Mouse (Mus musculus) kidney, embryonic 15.5 days (tissue): ENCODE data around the gene Tubb5. TPM values are rescaled to one million over a fixed set of nuclear protein-coding genes. Genes with fewer than 3 reads are reported as not detected.

Experiments used
- ATAC-seq: fragments of 200-750 bp; cut with Nextera tagmentation; replicated peaks from 2 replicates; pipeline ENCODE4 v1.8.0; 2017; ENCODE audit warnings: moderate TSS enrichment; ENCODE audit not compliant: low FRiP score
- H3K27ac ChIP-seq: fragments of 300-500 bp; sonication (generic); 2 replicates; pipeline ENCODE4 v1.5.1; 2015; ENCODE audit warnings: mild to moderate bottlenecking, inconsistent platforms
- H3K27me3 ChIP-seq: fragments of 300-500 bp; sonication (generic); 2 replicates; pipeline ENCODE4 v1.6.1; 2015; ENCODE audit warnings: inconsistent platforms
- H3K36me3 ChIP-seq: fragments of 300-500 bp; sonication (generic); 2 replicates; pipeline ENCODE4 v1.6.1; 2015; ENCODE audit warnings: inconsistent platforms
- H3K4me1 ChIP-seq: fragments of 300-500 bp; sonication (generic); 2 replicates; pipeline ENCODE4 v1.6.1; 2015; ENCODE audit warnings: inconsistent platforms
- H3K4me2 ChIP-seq: fragments of 300-500 bp; sonication (generic); 2 replicates; pipeline ENCODE4 v1.6.1; 2015; ENCODE audit warnings: moderate library complexity, mild to moderate bottlenecking, inconsistent platforms
- H3K4me3 ChIP-seq: fragments of 300-500 bp; sonication (generic); replicated peaks from 2 replicates; pipeline ENCODE4 v1.5.1; 2015; ENCODE audit warnings: mild to moderate bottlenecking, inconsistent platforms
- H3K9ac ChIP-seq: fragments of 300-500 bp; sonication (generic); 2 replicates; pipeline ENCODE4 v1.6.1; 2015; ENCODE audit warnings: mild to moderate bottlenecking, inconsistent platforms
- H3K9me3 ChIP-seq: fragments of 300-500 bp; sonication (generic); replicated peaks from 2 replicates; pipeline ENCODE4 v1.6.1; 2016; ENCODE audit warnings: inconsistent platforms
- WGBS: fragments of 180-500 bp; shearing (Covaris S2); methylation state at CpG from one replicate; pipeline ENCODE4 v1.1.7; 2015; ENCODE audit warnings: mixed read lengths; 5-methylcytosine and 5-hydroxymethylcytosine counted together
- polyA plus RNA-seq: library from polyadenylated mRNA; unstranded; fragments of >200 nt; fragmentation: Nextera tagmentation; extraction: Ambion mirVana; gene quantifications from 2 replicates; pipeline ENCODE4 v1.2.1, GENCODE M21; 2015

Tubb5 gene
- polyA plus RNA-seq, 1 experiment from 2014 or later = 997 TPM

- WGBS = 65% methylated on average over 26 of the region's 26 CpGs
- Histone ChIP-seq H3K27ac (peak overlapping the region; percentile 98; the same call in 1 of the 2 replicates), H3K4me1 (peaks cover 48% of the 10 kb centered on the region), H3K4me2 (peak overlapping the region; percentile 62), H3K36me3 (peaks cover 64% of the 10 kb centered on the region), H3K9ac (peak overlapping the region; percentile 86; the same call in 1 of the 2 replicates), H3K4me3 (peak overlapping the region; percentile 82), H3K27me3 (no peaks in the 10 kb centered on the region), H3K9me3 (no peaks in the 10 kb centered on the region)
- no peak for ATAC-seq
Measured at GRCm38 (mm10) chr17:35834696-35835422, 3.2 kb downstream of the Tubb5 start.

DNA sequence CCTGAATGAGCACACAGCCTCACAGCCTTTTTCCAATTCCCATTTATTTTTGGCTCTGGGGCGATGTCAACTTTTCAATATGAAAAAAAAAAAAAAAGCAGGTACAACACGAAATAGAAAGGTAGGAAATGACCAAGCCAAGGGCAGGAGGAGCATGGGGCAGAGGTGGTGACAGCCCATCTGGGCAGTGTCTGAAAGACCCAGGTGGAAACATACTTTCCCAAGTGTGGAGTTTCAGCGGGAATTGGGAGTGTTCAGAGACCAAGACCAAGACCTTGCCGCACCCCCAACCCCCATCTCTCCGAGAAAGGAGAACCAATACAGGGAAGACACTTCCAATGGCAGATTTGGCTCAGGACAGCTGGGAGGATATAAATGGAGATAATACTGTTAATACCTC is 4.2 kb downstream of the Tubb5 start:
- Histone ChIP-seq H3K36me3 (peaks cover 66% of the 10 kb centered on the region), H3K9ac (0 out of 2 replicates have a peak overlapping the region, but pooled peaks have one; percentile 2), H3K9me3 (no peaks in the 10 kb centered on the region), H3K4me3 (peak overlapping the region; percentile 82), H3K4me2 (peak overlapping the region; percentile 62), H3K27me3 (no peaks in the 10 kb centered on the region), H3K27ac (0 out of 2 replicates have a peak overlapping the region, but pooled peaks have one; percentile 27), H3K4me1 (peaks cover 43% of the 10 kb centered on the region)
- 59% methylated on average over 5 of the region's 5 CpGs for WGBS
- ATAC-seq = no peak

GRCm38 (mm10) chr17:35833239-35833751 is 4.8 kb downstream of the Tubb5 start:
- no peak for ATAC-seq
- H3K36me3 ChIP-seq = peaks cover 70% of the 10 kb centered on the region
- peaks cover 43% of the 10 kb centered on the region for H3K4me1 ChIP-seq
- H3K27me3 ChIP-seq = no peaks in the 10 kb centered on the region
- H3K4me2 ChIP-seq = no peak overlapping the region
- no peaks in the 10 kb centered on the region for H3K9me3 ChIP-seq
- H3K27ac ChIP-seq = 0 out of 2 replicates have a peak overlapping the region, but pooled peaks have one; percentile 27
- no peak overlapping the region; the same call in 1 of the 2 replicates for H3K4me3 ChIP-seq
- WGBS = 30% methylated on average over 5 of the region's 5 CpGs
- no peak overlapping the region for H3K9ac ChIP-seq

DNA sequence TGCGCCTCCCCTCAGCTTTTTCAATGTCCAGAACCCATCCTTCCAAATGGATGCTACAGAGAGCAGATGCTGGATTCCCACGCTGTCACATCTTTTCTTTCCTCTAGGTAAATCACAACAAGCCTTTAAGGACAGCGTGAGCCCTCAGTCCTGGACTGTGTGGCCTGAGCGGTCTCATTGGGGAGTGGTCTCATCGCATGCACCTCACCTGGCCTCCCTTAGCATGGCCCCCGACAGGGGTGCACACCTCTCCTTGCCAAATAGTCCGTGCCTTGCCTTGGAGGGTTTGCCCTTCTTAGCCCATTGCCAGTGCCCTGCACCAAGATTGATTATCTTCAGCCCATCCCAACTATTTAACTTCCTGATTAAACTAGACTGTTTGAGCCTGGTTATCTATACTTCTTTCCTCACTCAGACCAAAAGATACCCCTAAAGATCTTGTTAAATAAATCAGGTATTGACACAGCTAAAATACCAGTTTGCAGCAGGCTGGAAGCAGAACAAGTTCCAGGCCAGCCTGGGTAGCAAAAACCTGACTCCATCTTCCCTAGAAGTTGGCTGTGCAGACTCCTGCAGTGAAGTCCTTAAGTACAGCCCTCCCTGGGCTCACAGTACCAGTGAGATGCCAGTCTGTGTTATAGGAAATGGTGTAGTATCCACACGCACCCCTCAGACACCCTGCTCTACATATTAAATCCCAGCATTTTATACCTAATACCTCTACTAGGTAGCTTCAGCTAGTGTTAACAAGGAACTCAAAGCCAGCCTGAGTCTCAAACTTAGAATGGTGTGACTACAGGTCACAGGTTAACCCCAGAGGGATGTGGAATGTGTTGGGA is 5.5 kb downstream of the Tubb5 start:
- Histone ChIP-seq H3K27me3 (no peaks in the 10 kb centered on the region), H3K9me3 (no peaks in the 10 kb centered on the region), H3K4me2 (no peak overlapping the region), H3K36me3 (peaks cover 76% of the 10 kb centered on the region), H3K9ac (no peak overlapping the region), H3K27ac (no peak overlapping the region), H3K4me1 (peaks cover 43% of the 10 kb centered on the region), H3K4me3 (no peak overlapping the region)
- WGBS = 59% methylated on average over 8 of the region's 8 CpGs
- no peak for ATAC-seq

DNA sequence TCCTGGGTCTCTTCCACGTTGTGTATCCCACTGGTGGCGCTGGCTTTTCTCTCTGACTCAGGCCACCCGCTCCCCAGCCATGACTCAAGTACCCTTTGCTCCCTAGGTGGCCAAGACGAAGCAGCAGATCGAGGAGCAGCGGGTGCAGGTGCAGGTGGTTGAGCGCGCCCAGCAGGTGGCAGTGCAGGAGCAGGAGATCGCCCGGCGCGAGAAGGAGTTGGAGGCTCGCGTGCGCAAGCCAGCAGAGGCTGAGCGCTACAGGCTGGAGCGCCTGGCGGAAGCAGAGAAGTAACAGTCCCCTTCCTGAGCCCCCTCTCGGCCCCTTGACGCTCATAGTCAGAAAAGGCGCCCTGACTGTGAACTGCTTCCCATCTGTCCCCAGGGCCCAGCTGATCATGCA is 8.4 kb downstream of the Tubb5 start:
- Histone ChIP-seq H3K4me2 (peak overlapping the region; percentile 45), H3K4me3 (peak overlapping the region; percentile 12)

GRCm38 (mm10) chr17:35825109-35825850 is 12.8 kb downstream of the Tubb5 start:
- no peak overlapping the region for H3K4me2 ChIP-seq
- H3K27me3 ChIP-seq = no peaks in the 10 kb centered on the region
- peaks cover 39% of the 10 kb centered on the region for H3K36me3 ChIP-seq
- no peak for ATAC-seq
- no peak overlapping the region for H3K9ac ChIP-seq
- H3K4me1 ChIP-seq = peaks cover 47% of the 10 kb centered on the region
- WGBS = 93% methylated on average over 13 of the region's 13 CpGs
- no peak overlapping the region for H3K4me3 ChIP-seq
- H3K9me3 ChIP-seq = no peaks in the 10 kb centered on the region
- no peak overlapping the region for H3K27ac ChIP-seq

More for the DNA sequence above, 8.4 kb downstream of the Tubb5 start:
- Histone ChIP-seq H3K36me3 (peaks cover 83% of the 10 kb centered on the region), H3K9me3 (no peaks in the 10 kb centered on the region), H3K9ac (peak overlapping the region; percentile 26; the same call in 1 of the 2 replicates), H3K4me1 (peaks cover 30% of the 10 kb centered on the region), H3K27me3 (no peaks in the 10 kb centered on the region), H3K27ac (peak overlapping the region; percentile 68)
- peak; percentile 82 for ATAC-seq
- 2% methylated on average over 21 of the region's 21 CpGs for WGBS

DNA sequence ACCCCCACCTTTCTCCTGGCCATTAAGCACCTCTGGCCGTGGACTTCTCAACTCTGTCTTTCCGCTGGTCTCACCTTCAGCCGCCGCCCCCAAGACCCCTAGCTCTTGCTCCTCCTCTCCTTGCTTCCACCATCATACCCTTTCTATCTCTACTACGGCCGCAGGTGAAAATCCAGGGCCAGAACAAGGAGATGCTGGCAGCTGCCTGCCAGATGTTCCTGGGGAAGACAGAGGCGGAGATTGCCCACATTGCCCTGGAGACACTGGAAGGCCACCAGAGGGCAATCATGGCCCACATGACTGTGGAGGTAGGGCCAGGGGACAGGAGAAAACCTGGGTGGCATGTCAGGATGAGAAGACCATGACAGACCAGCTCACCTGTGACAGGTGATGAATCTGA is 13.7 kb downstream of the Tubb5 start:
- H3K4me2 ChIP-seq = peak overlapping the region; percentile 96
- no peaks in the 10 kb centered on the region for H3K9me3 ChIP-seq
- H3K9ac ChIP-seq = no peak overlapping the region
- H3K4me1 ChIP-seq = peaks cover 38% of the 10 kb centered on the region
- H3K27me3 ChIP-seq = peaks cover 6% of the 10 kb centered on the region; the same call in 1 of the 2 replicates
- no peak for ATAC-seq
- WGBS = 62% methylated on average over 7 of the region's 7 CpGs
- peaks cover 39% of the 10 kb centered on the region for H3K36me3 ChIP-seq
- H3K4me3 ChIP-seq = peak overlapping the region; percentile 81
- H3K27ac ChIP-seq = no peak overlapping the region

DNA sequence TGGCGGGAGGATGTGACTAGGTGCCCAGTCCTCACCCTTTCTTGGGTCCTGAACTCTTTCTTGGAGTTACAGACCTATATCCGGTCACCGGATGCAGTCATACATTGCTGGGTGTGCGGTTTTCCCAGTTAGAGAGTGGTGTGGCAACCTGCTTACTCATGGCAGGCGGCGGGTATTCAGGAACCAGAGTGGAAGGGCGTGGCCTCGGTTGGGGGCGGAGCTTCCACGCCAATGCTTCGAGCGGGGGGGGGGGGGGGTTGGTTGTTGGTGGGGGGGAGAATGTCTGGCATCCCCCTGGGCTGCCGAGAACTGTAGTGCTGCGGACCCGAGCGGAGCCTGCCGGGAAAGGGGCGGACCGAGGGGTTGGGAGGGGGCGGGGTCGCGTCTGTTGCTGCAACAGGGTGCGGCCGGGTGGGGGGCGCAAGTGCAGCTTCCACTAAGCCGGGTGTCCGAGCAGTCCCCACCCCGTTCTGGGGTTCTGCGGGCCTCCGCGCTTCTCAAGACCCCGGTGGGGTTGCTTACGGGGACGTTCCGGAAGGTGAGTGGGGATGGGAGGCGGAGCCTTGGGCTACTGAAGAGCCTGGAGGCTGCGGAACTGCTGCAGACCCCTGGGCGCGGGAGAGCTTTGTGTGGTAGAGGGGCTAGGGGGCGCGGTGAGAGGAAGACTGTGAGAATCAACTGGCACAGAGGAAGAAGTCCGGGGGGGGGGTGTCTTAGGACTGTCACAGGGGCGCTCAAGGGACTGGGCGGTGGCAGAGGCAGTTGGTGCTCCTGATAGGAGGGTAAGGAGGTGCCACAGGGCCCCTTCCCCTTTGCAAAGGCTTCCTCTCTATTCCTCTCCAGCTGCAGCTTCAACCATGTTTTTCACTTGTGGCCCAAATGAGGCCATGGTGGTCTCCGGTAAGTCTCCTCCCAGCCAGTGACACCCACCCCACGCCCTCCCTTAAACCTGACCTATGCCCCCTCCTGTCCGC is 14.9 kb downstream of the Tubb5 start, which contains the start of gene Flot1:
TSS of gene Flot1 (plus strand) at position 267 of the 974 bp plus-strand sequence.
- H3K9ac ChIP-seq = peak within 1 kb of the TSS; percentile 69
- H3K4me2 ChIP-seq = peak within 1 kb of the TSS; percentile 96
- H3K4me1 ChIP-seq = peaks cover 37% of the 10 kb centered on the region
- no peaks in the 10 kb centered on the region for H3K9me3 ChIP-seq
- peak within 1 kb of the TSS; percentile 92 for H3K27ac ChIP-seq
- under 1% methylated on average over 47 of the region's 47 CpGs for WGBS
- peak; percentile 86 for ATAC-seq
- peaks cover 33% of the 10 kb centered on the region for H3K36me3 ChIP-seq
- H3K27me3 ChIP-seq = peaks cover 9% of the 10 kb centered on the region; the same call in 1 of the 2 replicates
- H3K4me3 ChIP-seq = peak within 1 kb of the TSS; percentile 81

DNA sequence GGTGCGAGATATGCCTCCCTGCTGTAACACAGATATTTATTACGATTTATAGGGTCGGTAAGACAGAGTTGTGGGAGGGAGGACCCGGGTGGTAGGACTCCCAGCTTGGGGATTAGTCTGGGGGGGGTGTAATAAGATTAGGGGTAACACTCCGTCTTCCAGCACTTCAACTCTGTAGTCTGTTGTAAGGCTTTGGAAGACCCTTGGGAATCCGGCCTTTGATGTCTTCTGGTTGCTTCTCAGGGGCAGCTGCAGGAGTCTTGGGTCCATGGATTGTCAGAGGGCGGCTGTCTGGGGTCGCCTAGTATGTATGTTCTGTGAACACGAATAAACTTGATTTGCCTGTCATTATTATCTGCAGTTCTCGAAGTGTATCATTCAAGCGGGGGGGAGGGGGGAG is 15.5 kb downstream of the Tubb5 start:
- H3K4me1 ChIP-seq = peaks cover 39% of the 10 kb centered on the region
- peaks cover 26% of the 10 kb centered on the region for H3K36me3 ChIP-seq
- WGBS = 2% methylated on average over 11 of the region's 11 CpGs
- H3K9ac ChIP-seq = peak overlapping the region; percentile 69
- H3K9me3 ChIP-seq = no peaks in the 10 kb centered on the region
- no peak for ATAC-seq
- peak overlapping the region; percentile 96 for H3K4me2 ChIP-seq
- H3K4me3 ChIP-seq = peak overlapping the region; percentile 81
- H3K27ac ChIP-seq = peak overlapping the region; percentile 92
- H3K27me3 ChIP-seq = peaks cover 9% of the 10 kb centered on the region; the same call in 1 of the 2 replicates
